Mouse (Mus musculus) midbrain, embryonic 11.5 days (tissue): ENCODE measurements around the gene Sp1. TPM values are rescaled to one million over a fixed set of nuclear protein-coding genes. Genes with fewer than 3 reads are reported as not detected.
A peak's percentile ranks its signal among the peaks of the same experiment; 100 is the strongest.

Experiments
- ATAC-seq: fragments of 200-750 bp; cut with Nextera tagmentation; 2 replicates; pipeline ENCODE4 v1.8.0; 2017; ENCODE audit warnings: moderate TSS enrichment, moderate library complexity; ENCODE audit not compliant: low FRiP score
- DNase-seq: peaks from one replicate; pipeline ENCODE4 v3.0.0; 2015; ENCODE audit warnings: low spot score; ENCODE audit errors: missing footprints
- H3K27ac ChIP-seq: fragments of 300-500 bp; sonication (generic); 2 replicates; pipeline ENCODE4 v1.5.1; 2014; ENCODE audit warnings: low read depth, low read length
- H3K27me3 ChIP-seq: fragments of 300-500 bp; sonication (generic); 2 replicates; pipeline ENCODE4 v1.6.1; 2014; ENCODE audit warnings: mild to moderate bottlenecking, low read length, moderate library complexity, mixed read lengths; ENCODE audit not compliant: control insufficient read depth, insufficient read depth
- H3K36me3 ChIP-seq: fragments of 300-500 bp; sonication (generic); 2 replicates; pipeline ENCODE4 v1.6.1; 2014; ENCODE audit warnings: mild to moderate bottlenecking, low read length, moderate library complexity, mixed read lengths; ENCODE audit not compliant: control insufficient read depth, insufficient read depth
- H3K4me1 ChIP-seq: fragments of 300-500 bp; sonication (generic); 2 replicates; pipeline ENCODE4 v1.6.1; 2014; ENCODE audit warnings: low read length; ENCODE audit not compliant: control insufficient read depth, insufficient read depth
- H3K4me2 ChIP-seq: fragments of 300-500 bp; sonication (generic); 2 replicates; pipeline ENCODE4 v1.6.1; 2014; ENCODE audit warnings: mild to moderate bottlenecking, moderate library complexity
- H3K4me3 ChIP-seq: fragments of 300-500 bp; sonication (generic); 2 replicates; pipeline ENCODE4 v1.5.1; 2014; ENCODE audit warnings: low read depth, low read length
- H3K9ac ChIP-seq: fragments of 300-500 bp; sonication (generic); 2 replicates; pipeline ENCODE4 v1.6.1; 2014; ENCODE audit warnings: low read length
- H3K9me3 ChIP-seq: fragments of 300-500 bp; sonication (generic); 2 replicates; pipeline ENCODE4 v1.6.1; 2016; ENCODE audit warnings: low read length; ENCODE audit not compliant: control insufficient read depth
- WGBS: fragments of 180-500 bp; shearing (Covaris S2); extraction: QIAGEN DNeasy Blood & Tissue Kit; methylation state at CpG from one replicate; pipeline ENCODE4 v1.1.7; 2014; 5-methylcytosine and 5-hydroxymethylcytosine counted together
- polyA plus RNA-seq: library from polyadenylated mRNA; unstranded; fragments of >200 nt; fragmentation: Nextera tagmentation; extraction: Ambion mirVana; gene quantifications from 2 replicates; pipeline ENCODE4 v1.2.1, GENCODE M21; 2014

The Sp1 gene
- polyA plus RNA-seq, result 11.2 and 11.7 TPM in 2 replicates

GRCm38 (mm10) chr15:102405489-102406195 lies at the start of gene Sp1:
Sp1 (plus strand) TSS chr15:102406143.
- peak; percentile 99 for DNase-seq
- Histone ChIP-seq H3K27me3 (no peaks in the 10 kb centered on the region), H3K4me2 (peak within 1 kb of the TSS; percentile 71), H3K4me3 (peak within 1 kb of the TSS; percentile 94), H3K9me3 (no peaks in the 10 kb centered on the region), H3K4me1 (peaks cover 26% of the 10 kb centered on the region), H3K27ac (peak within 1 kb of the TSS; percentile 99), H3K9ac (peak within 1 kb of the TSS; percentile 95), H3K36me3 (peaks cover 26% of the 10 kb centered on the region)
- under 1% methylated on average over 37 of the region's 38 CpGs for WGBS
- ATAC-seq, result peak; percentile 98

GRCm38 (mm10) chr15:102356501-102357325 lies 49.2 kb upstream of the Sp1 start:
- H3K36me3 ChIP-seq, result no peaks in the 10 kb centered on the region
- H3K4me3 ChIP-seq, result peak overlapping the region; percentile 51
- no peaks in the 10 kb centered on the region for H3K9me3 ChIP-seq
- peak overlapping the region; percentile 86 for H3K9ac ChIP-seq
- WGBS, result 12% methylated on average over 16 of the region's 16 CpGs
- DNase-seq, result peak; percentile 95
- H3K4me2 ChIP-seq, result peak overlapping the region; percentile 96
- peaks cover 27% of the 10 kb centered on the region for H3K27me3 ChIP-seq
- peaks cover 28% of the 10 kb centered on the region for H3K4me1 ChIP-seq
- no peak for ATAC-seq
- H3K27ac ChIP-seq, result no peak overlapping the region

- Histone ChIP-seq H3K36me3 (no peaks in the 10 kb centered on the region), H3K27ac (no peak overlapping the region), H3K4me1 (peaks cover 28% of the 10 kb centered on the region), H3K4me2 (peak overlapping the region; percentile 29), H3K27me3 (peaks cover 27% of the 10 kb centered on the region), H3K4me3 (peak overlapping the region; percentile 6; the same call in 1 of the 2 replicates), H3K9me3 (no peaks in the 10 kb centered on the region), H3K9ac (no peak overlapping the region)
- ATAC-seq (no peak), DNase-seq (peak; percentile 92)
- 4% methylated on average over 25 of the region's 25 CpGs for WGBS
Observed at GRCm38 (mm10) chr15:102358126-102358525, 47.8 kb upstream of the Sp1 start.

- H3K36me3 ChIP-seq, result no peaks in the 10 kb centered on the region
- peaks cover 31% of the 10 kb centered on the region for H3K27me3 ChIP-seq
- ATAC-seq, result no peak
- no peak overlapping the region for H3K27ac ChIP-seq
- no peak overlapping the region for H3K4me3 ChIP-seq
- WGBS, result 26% methylated on average over 5 of the region's 5 CpGs
- no peak overlapping the region for H3K4me2 ChIP-seq
- DNase-seq, result no peak
- no peaks in the 10 kb centered on the region for H3K9me3 ChIP-seq
- no peak overlapping the region for H3K9ac ChIP-seq
- H3K4me1 ChIP-seq, result peaks cover 28% of the 10 kb centered on the region
Observed at GRCm38 (mm10) chr15:102358834-102359233, 47.1 kb upstream of the Sp1 start.

- 8% methylated on average over 14 of the region's 14 CpGs for WGBS
- H3K27me3 ChIP-seq, result peaks cover 25% of the 10 kb centered on the region
- DNase-seq, result no peak
- no peaks in the 10 kb centered on the region for H3K9me3 ChIP-seq
- H3K4me1 ChIP-seq, result peaks cover 19% of the 10 kb centered on the region
- H3K9ac ChIP-seq, result no peak overlapping the region; the same call in 1 of the 2 replicates
- H3K4me2 ChIP-seq, result peak overlapping the region; percentile 30; the same call in 1 of the 2 replicates
- no peak for ATAC-seq
- no peak overlapping the region for H3K4me3 ChIP-seq
- no peak overlapping the region for H3K27ac ChIP-seq
- no peaks in the 10 kb centered on the region for H3K36me3 ChIP-seq
Observed at GRCm38 (mm10) chr15:102362648-102363047, 43.3 kb upstream of the Sp1 start.

GRCm38 (mm10) chr15:102364678-102365077 lies 41.3 kb upstream of the Sp1 start:
- Histone ChIP-seq H3K9ac (no peak overlapping the region), H3K4me1 (peaks cover 8% of the 10 kb centered on the region), H3K4me3 (no peak overlapping the region), H3K4me2 (no peak overlapping the region), H3K9me3 (no peaks in the 10 kb centered on the region), H3K36me3 (no peaks in the 10 kb centered on the region), H3K27me3 (peaks cover 9% of the 10 kb centered on the region; the same call in 1 of the 2 replicates), H3K27ac (no peak overlapping the region)
- DNase-seq (no peak), ATAC-seq (no peak)
- WGBS, result 98% methylated on average over 1 of the region's 1 CpGs

GRCm38 (mm10) chr15:102366238-102366637 lies 39.7 kb upstream of the Sp1 start:
- DNase-seq, result no peak
- H3K4me1 ChIP-seq, result peaks cover 19% of the 10 kb centered on the region
- 1% methylated on average over 7 of the region's 7 CpGs for WGBS
- no peaks in the 10 kb centered on the region for H3K36me3 ChIP-seq
- no peak overlapping the region for H3K27ac ChIP-seq
- H3K9ac ChIP-seq, result peak overlapping the region; percentile 36
- ATAC-seq, result no peak
- H3K27me3 ChIP-seq, result peaks cover 11% of the 10 kb centered on the region
- peak overlapping the region; percentile 47 for H3K4me2 ChIP-seq
- H3K4me3 ChIP-seq, result 0 out of 2 replicates have a peak overlapping the region, but pooled peaks have one; percentile 14
- no peaks in the 10 kb centered on the region for H3K9me3 ChIP-seq

GRCm38 (mm10) chr15:102366733-102367344 lies 39.1 kb upstream of the Sp1 start, which contains the start of gene Sp7:
Sp7 (minus strand) TSS chr15:102367182.
- DNase-seq (peak; percentile 89), ATAC-seq (no peak)
- Histone ChIP-seq H3K4me1 (peaks cover 19% of the 10 kb centered on the region), H3K4me2 (peak within 1 kb of the TSS; percentile 47), H3K4me3 (peak within 1 kb of the TSS; percentile 14; the same call in 1 of the 2 replicates), H3K9ac (peak within 1 kb of the TSS; percentile 36), H3K27me3 (peaks cover 11% of the 10 kb centered on the region), H3K9me3 (no peaks in the 10 kb centered on the region), H3K36me3 (no peaks in the 10 kb centered on the region), H3K27ac (no peak within 1 kb of the TSS)
- 9% methylated on average over 15 of the region's 15 CpGs for WGBS
